Mouse (Mus musculus) B cell, adult (primary cell): Measurements from ENCODE around the gene Gm6502. TPM values are rescaled to one million over a fixed set of nuclear protein-coding genes. Genes with fewer than 3 reads are reported as not detected.

Experiments
- total RNA-seq: library from RNA; stranded (reverse); gene quantifications from 4 replicates; pipeline ENCODE4 v1.2.4, GENCODE M21; 2023; ENCODE audit not compliant: inconsistent age

Gene Gm6502
- not detected in 4 replicates for total RNA-seq

GRCm38 (mm10) chr5:94314135-94314534, at the start of gene Gm6502:
Gene Gm6502, plus strand, starts transcription at chr5:94314435.

GRCm38 (mm10) chr5:94306696-94307095, 7.5 kb upstream of the Gm6502 start, which contains the start of gene A430089I19Rik:
Gene A430089I19Rik, minus strand, starts transcription at chr5:94306796.

GRCm38 (mm10) chr5:94339449-94339848, 25.2 kb downstream of the Gm6502 start, which contains the start of gene AA792892:
Gene AA792892, plus strand, starts transcription at chr5:94339749.

Other genes with a start within 250 kb of the Gm6502 start
- gene BC061212, start 243.9 kb upstream of the Gm6502 start, total RNA-seq: not detected in 4 replicates
- gene Gm6351, start 238.1 kb upstream of the Gm6502 start, total RNA-seq: not detected in 4 replicates
- not detected in 4 replicates for gene Gm3106, start 96.4 kb upstream of the Gm6502 start, total RNA-seq
- gene A430089I19Rik, start 7.6 kb upstream of the Gm6502 start, total RNA-seq: not detected in 4 replicates
- gene AA792892, start 25.3 kb downstream of the Gm6502 start, total RNA-seq: 0.26 to 0.42 TPM in 2 of 4 replicates, not detected in the others
- not detected in 4 replicates for gene Gm7682, start 131.3 kb downstream of the Gm6502 start, total RNA-seq
- not detected in 4 replicates for gene Gm3139, start 211.9 kb downstream of the Gm6502 start, total RNA-seq